Mouse (Mus musculus): ENCODE measurements around the gene Rybp.

Gene Rybp

GRCm38 (mm10) chr6:100219971-100220370 lies 67.3 kb downstream of the Rybp start:
- no peak for DNase-seq (ENCODE audit: low spot score)

- no peak for DNase-seq (ENCODE audit: low spot score)
Measured at GRCm38 (mm10) chr6:100218541-100219341, 68.5 kb downstream of the Rybp start.

GRCm38 (mm10) chr6:100217507-100217906 lies 69.8 kb downstream of the Rybp start:
- DNase-seq (ENCODE audit: low spot score) = no peak

GRCm38 (mm10) chr6:100216945-100217344 lies 70.3 kb downstream of the Rybp start:
- no peak for DNase-seq (ENCODE audit: low spot score)

- no peak for DNase-seq (ENCODE audit: low spot score)
Measured at GRCm38 (mm10) chr6:100215809-100216208, 71.5 kb downstream of the Rybp start.

- no peak for DNase-seq (ENCODE audit: low spot score)
Measured at GRCm38 (mm10) chr6:100214132-100214913, 73.0 kb downstream of the Rybp start.

- DNase-seq (ENCODE audit: low spot score) = no peak
Measured at GRCm38 (mm10) chr6:100213596-100213995, 73.7 kb downstream of the Rybp start.

GRCm38 (mm10) chr6:100212820-100213219 lies 74.5 kb downstream of the Rybp start:
- no peak for DNase-seq (ENCODE audit: low spot score)

- no peak for DNase-seq (ENCODE audit: low spot score)
Measured at GRCm38 (mm10) chr6:100211646-100212045, 75.6 kb downstream of the Rybp start.

GRCm38 (mm10) chr6:100210517-100210916 lies 76.8 kb downstream of the Rybp start:
- no peak for DNase-seq (ENCODE audit: low spot score)

- DNase-seq (ENCODE audit: low spot score) = no peak
Measured at GRCm38 (mm10) chr6:100206741-100207275, 80.5 kb downstream of the Rybp start.

GRCm38 (mm10) chr6:100206261-100206660 lies 81.0 kb downstream of the Rybp start:
- no peak for DNase-seq (ENCODE audit: low spot score)

- no peak for DNase-seq (ENCODE audit: low spot score)
Measured at GRCm38 (mm10) chr6:100204436-100204835, 82.8 kb downstream of the Rybp start.

- DNase-seq (ENCODE audit: low spot score) = no peak
Measured at GRCm38 (mm10) chr6:100203492-100203891, 83.8 kb downstream of the Rybp start.

- DNase-seq (ENCODE audit: low spot score) = no peak
Measured at GRCm38 (mm10) chr6:100202091-100202490, 85.2 kb downstream of the Rybp start.

- no peak for DNase-seq (ENCODE audit: low spot score)
Measured at GRCm38 (mm10) chr6:100197102-100197501, 90.2 kb downstream of the Rybp start.

GRCm38 (mm10) chr6:100195870-100196409 lies 91.3 kb downstream of the Rybp start:
- peak; percentile 32 for DNase-seq (ENCODE audit: low spot score)

GRCm38 (mm10) chr6:100195091-100195490 lies 92.2 kb downstream of the Rybp start:
- DNase-seq (ENCODE audit: low spot score) = no peak

GRCm38 (mm10) chr6:100193760-100194159 lies 93.5 kb downstream of the Rybp start:
- DNase-seq (ENCODE audit: low spot score) = no peak

GRCm38 (mm10) chr6:100192691-100193229 lies 94.5 kb downstream of the Rybp start:
- DNase-seq (ENCODE audit: low spot score) = no peak

GRCm38 (mm10) chr6:100190803-100191559 lies 96.3 kb downstream of the Rybp start:
- no peak for DNase-seq (ENCODE audit: low spot score)

GRCm38 (mm10) chr6:100190310-100190709 lies 97.0 kb downstream of the Rybp start:
- DNase-seq (ENCODE audit: low spot score) = no peak

Measured in ovary, postnatal 10 days (tissue).